9 mouse cellular contexts compared by ENCODE assay signal in the genomic region with DNA sequence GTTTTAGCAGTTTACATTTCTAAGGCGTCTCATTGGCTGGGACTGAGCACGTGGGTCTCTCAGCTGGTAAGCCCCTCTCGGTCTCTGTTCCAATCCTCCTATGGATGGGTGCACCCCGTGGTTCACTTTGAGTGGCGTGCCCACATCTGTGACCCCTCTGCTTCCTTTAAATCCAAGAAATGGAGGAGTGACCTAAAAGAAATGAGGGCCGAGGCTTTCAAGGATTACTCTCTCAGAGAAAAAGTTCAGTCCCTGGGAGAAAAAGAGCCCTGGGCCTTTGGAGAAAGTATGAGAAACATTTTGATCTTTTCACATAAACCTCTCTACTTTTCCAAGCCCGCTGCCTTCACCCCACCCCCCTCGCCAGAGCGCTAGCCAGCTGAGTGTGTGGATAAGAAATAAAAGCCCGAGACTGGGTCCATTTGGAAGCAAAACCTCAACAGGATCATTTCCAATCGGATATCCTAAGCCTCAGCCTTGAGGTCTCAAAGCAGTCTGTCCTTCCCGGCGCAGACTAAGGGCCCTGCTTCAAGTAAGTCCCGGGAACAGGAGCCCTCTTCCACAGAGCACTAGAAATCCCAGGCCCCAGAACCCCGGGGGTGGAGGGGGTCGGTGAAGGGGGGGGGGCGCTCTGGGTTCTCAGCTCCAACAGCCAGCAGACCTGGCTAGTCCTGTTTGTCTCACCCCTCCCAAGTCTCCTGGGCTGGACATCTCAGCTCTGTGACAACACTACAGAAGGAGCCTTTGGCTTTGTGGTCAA. TPM values are rescaled to one million over a fixed set of nuclear protein-coding genes. Genes with fewer than 3 reads are reported as not detected.
A peak's percentile ranks its signal among the peaks of the same experiment; 100 is the strongest.
DNase-seq lines count a peak whose midpoint lies in the region; ATAC-seq and TF ChIP-seq lines count a peak whose summit lies in the region.
"Had no signal": no experiment of that assay in that cellular context is flagged by ENCODE, and none has a peak within 500 bp of the region (broad histone marks: within the 10 kb centered on the region; RNA-seq: fewer than 3 reads in every experiment).

No protein-coding gene starts in this region.

- no peak overlapping the region for H3K27ac ChIP-seq in cerebellum, adult 2 months (ENCODE audit: insufficient read depth, low read length)
- peak overlapping the region; percentile 90 for H3K27ac ChIP-seq in embryonic facial prominence, embryonic 15.5 days (replicated peaks)
- peak overlapping the region; percentile 4 for H3K27ac ChIP-seq in heart, embryonic 16.5 days (ENCODE audit: low read length)
- H3K27ac ChIP-seq in midbrain, embryonic 10.5 days (replicated peaks), result peak overlapping the region; percentile 93

- no peaks in the 10 kb centered on the region; the same call in 1 of the 2 replicates for H3K27me3 ChIP-seq in cerebellum, adult 2 months (ENCODE audit: control insufficient read depth, insufficient read depth, low read length)
- no peaks in the 10 kb centered on the region for H3K27me3 ChIP-seq in embryonic facial prominence, embryonic 15.5 days
- H3K27me3 ChIP-seq in heart, embryonic 16.5 days (ENCODE audit: control insufficient read depth, insufficient read depth, low read length), result peaks cover 6% of the 10 kb centered on the region
- peaks cover 33% of the 10 kb centered on the region for H3K27me3 ChIP-seq in midbrain, embryonic 10.5 days (ENCODE audit: low read depth, poor library complexity, severe bottlenecking)

- 32% methylated on average over 17 of the region's 17 CpGs for WGBS in cerebellum, adult 2 months
- WGBS in embryonic facial prominence, embryonic 15.5 days, result 2% methylated on average over 17 of the region's 17 CpGs
- 4% methylated on average over 17 of the region's 17 CpGs for WGBS in heart, embryonic 16.5 days
- 2% methylated on average over 17 of the region's 17 CpGs for WGBS in midbrain, embryonic 10.5 days

- DNase-seq in cerebellum, adult 2 months, result no peak
- no peak for DNase-seq in cerebellum, adult 9-11 months
- peak; percentile 75 to 81 for DNase-seq in kidney, postnatal 4 days
- peak; percentile 85 for DNase-seq in midbrain, embryonic 10.5 days (ENCODE audit: low spot score)
- DNase-seq in yolk sac, embryonic 10.5 days (ENCODE audit: low spot score), result peak; percentile 60
- no peak for DNase-seq in Muller cell, postnatal 12 days (ENCODE audit: inconsistent ontology term)

- no peaks in the 10 kb centered on the region for H3K36me3 ChIP-seq in embryonic facial prominence, embryonic 15.5 days
- no peaks in the 10 kb centered on the region for H3K36me3 ChIP-seq in heart, embryonic 16.5 days (ENCODE audit: control insufficient read depth, insufficient read depth)
- H3K36me3 ChIP-seq in midbrain, embryonic 10.5 days, result no peaks in the 10 kb centered on the region

- peak overlapping the region; percentile 14 for H3K4me3 ChIP-seq in cerebellum, adult 2 months (replicated peaks; ENCODE audit: insufficient read depth, low read depth, low read length)
- H3K4me3 ChIP-seq in embryonic facial prominence, embryonic 15.5 days (replicated peaks), result peak overlapping the region; percentile 36
- peak overlapping the region; percentile 47 for H3K4me3 ChIP-seq in heart, embryonic 16.5 days (ENCODE audit: low read length)
- peak overlapping the region; percentile 58 for H3K4me3 ChIP-seq in midbrain, embryonic 10.5 days
- H3K4me3 ChIP-seq: myocyte had no signal

- peak; percentile 79 for ATAC-seq in embryonic facial prominence, embryonic 15.5 days (ENCODE audit: insufficient number of reproducible peaks, low FRiP score, low TSS enrichment, low read depth)
- ATAC-seq in heart, embryonic 16.5 days (replicated peaks; ENCODE audit: extremely low read depth, insufficient read depth, low FRiP score), result peak; percentile 90

- H3K4me1 ChIP-seq in cerebellum, adult 2 months (ENCODE audit: control insufficient read depth, insufficient read depth, low read length), result peaks cover 9% of the 10 kb centered on the region; the same call in 1 of the 2 replicates
- H3K4me1 ChIP-seq in embryonic facial prominence, embryonic 15.5 days, result peaks cover 52% of the 10 kb centered on the region
- H3K4me1 ChIP-seq in heart, embryonic 16.5 days (ENCODE audit: control insufficient read depth, insufficient read depth, low read length), result peaks cover 2% of the 10 kb centered on the region; the same call in 1 of the 2 replicates
- H3K4me1 ChIP-seq in midbrain, embryonic 10.5 days, result peaks cover 74% of the 10 kb centered on the region

- no peaks in the 10 kb centered on the region for H3K9me3 ChIP-seq in embryonic facial prominence, embryonic 15.5 days (replicated peaks)
- no peaks in the 10 kb centered on the region for H3K9me3 ChIP-seq in heart, embryonic 16.5 days (replicated peaks; ENCODE audit: control insufficient read depth, low read length)
- H3K9me3 ChIP-seq in midbrain, embryonic 10.5 days (replicated peaks), result no peaks in the 10 kb centered on the region

- peak overlapping the region; percentile 18; the same call in 1 of the 2 replicates for H3K9ac ChIP-seq in embryonic facial prominence, embryonic 15.5 days
- peak overlapping the region; percentile 51 for H3K9ac ChIP-seq in heart, embryonic 16.5 days (ENCODE audit: low read length)

- no peak for TF ChIP-seq CTCF in cerebellum, adult 2 months (IDR thresholded peaks at IDR 0.05; ENCODE audit: borderline replicate concordance, insufficient read depth, low read depth, low read length)

- peak overlapping the region; percentile 62 for H3K4me2 ChIP-seq in embryonic facial prominence, embryonic 15.5 days (replicated peaks)
- H3K4me2 ChIP-seq in heart, embryonic 16.5 days (ENCODE audit: low read depth, low read length), result peak overlapping the region; percentile 58

- TF ChIP-seq POLR2A in cerebellum, adult 2 months (IDR thresholded peaks at IDR 0.05; ENCODE audit: borderline replicate concordance, insufficient read depth, low read length), result no peak

RNA-seq across cellular contexts. Expression of a gene that starts 28.9 kb away (rescaled TPM):
- 17.0 and 17.5 TPM in 2 replicates for polyA plus RNA-seq in cerebellum, adult 2 months (2012; rRNA removed)
- 12.5 and 14.5 TPM in 2 replicates for polyA plus RNA-seq in embryonic facial prominence, embryonic 15.5 days (2015; fragmentation: Nextera tagmentation; extraction: Ambion mirVana)
- polyA plus RNA-seq in heart, embryonic 16.5 days (2015; fragmentation: Nextera tagmentation; extraction: Ambion mirVana), result 1.6 TPM in 2 replicates
- 17.5 and 17.6 TPM in 2 replicates for polyA plus RNA-seq in midbrain, embryonic 10.5 days (2016; fragmentation: Nextera tagmentation; extraction: Ambion mirVana)

Comparison
In these comparisons a context has a peak if more than half of its experiments do, and no peak if none do; other contexts are left out.
1. DNase-seq: peak in kidney, postnatal 4 days (2 of 2), midbrain, embryonic 10.5 days (single experiment) and yolk sac, embryonic 10.5 days (single experiment); none in cerebellum, adult 2 months (0 of 2), cerebellum, adult 9-11 months (single experiment) and Muller cell, postnatal 12 days (single experiment).
2. Peak in every context shown above with its lines, with median percentiles within 50 percentile points of each other: H3K4me3 ChIP-seq.